Mouse (Mus musculus) lung, postnatal 0 days (tissue): Measurements from ENCODE around the gene Gm38392.

Source experiments
- CTCF ChIP-seq: IDR thresholded peaks from 2 replicates; pipeline ENCODE4 v1.5.1; 2016; ENCODE audit warnings: antibody characterized with exemption, mild to moderate bottlenecking
- EP300 ChIP-seq: IDR thresholded peaks from 2 replicates; pipeline ENCODE4 v1.6.1; 2016; ENCODE audit warnings: antibody characterized with exemption, mild to moderate bottlenecking, control low read depth

- TF ChIP-seq CTCF (no peak), EP300 (no peak)
Observed at GRCm38 (mm10) chr3:88334029-88334658, 47.1 kb upstream of the Gm38392 start.
